Mouse (Mus musculus): ENCODE measurements at regions not wholly inside any gene's neighbourhood (a gene's known extent, or its start where the extent isn't known, plus 50 kb on each side); places are given as distances from the start of the nearest gene placed in this dataset.

DNA sequence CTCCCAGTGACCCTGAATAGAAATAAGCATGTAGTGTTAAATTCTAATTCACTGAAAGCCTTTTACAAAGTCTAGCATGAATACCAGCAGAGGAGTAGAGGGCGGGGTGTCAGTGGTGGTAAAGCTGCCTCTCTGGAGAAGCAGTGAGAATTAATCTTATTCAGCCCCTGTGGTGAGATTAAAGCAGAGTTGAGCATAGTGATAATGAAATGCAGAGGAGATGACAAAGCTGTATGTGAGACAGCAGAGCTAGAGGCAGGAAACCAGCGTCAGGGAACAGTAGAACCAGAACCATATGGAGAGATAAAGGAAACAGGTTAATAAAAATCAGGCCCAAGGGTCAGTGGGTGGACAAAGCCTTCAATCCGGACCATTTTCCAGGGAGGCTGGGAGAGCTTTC, 1827.2 kb downstream of the Poteg start:
- no peak for DNase-seq (ENCODE audit: low spot score in 2 of 2)

- no peak for DNase-seq (ENCODE audit: low spot score in 2 of 2)
These were observed 1831.2 kb downstream of the Poteg start for GRCm38 (mm10) chr8:29278711-29279110.

GRCm38 (mm10) chr8:29279276-29279675, 1831.8 kb downstream of the Poteg start:
- no peak for DNase-seq (ENCODE audit: low spot score in 2 of 2)

DNA sequence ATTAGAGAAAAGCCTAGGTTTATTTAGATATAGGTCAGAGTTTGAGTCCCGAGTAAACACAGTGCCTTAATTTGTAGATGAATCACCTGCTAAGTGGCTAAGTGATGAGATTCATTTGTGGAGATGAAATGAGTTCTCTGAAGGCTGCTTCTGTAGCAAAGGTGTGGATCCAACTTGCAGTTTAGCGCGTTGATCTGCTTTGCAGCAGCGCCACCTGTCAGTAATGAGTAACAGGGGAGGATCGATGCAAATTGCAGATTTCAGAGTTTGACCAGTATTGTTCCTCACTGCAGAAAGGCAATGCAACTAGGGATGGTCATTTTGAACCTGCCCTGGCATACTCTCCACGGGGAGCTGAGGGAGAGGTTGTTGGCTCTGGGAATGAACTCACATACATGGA, 1842.9 kb downstream of the Poteg start:
- peak; percentile 37 to 66 for DNase-seq (ENCODE audit: low spot score in 2 of 2)

Data from layer of hippocampus, postnatal 10 days (tissue).